Mouse (Mus musculus): ENCODE data around the gene Txnrd2. TPM values are rescaled to one million over a fixed set of nuclear protein-coding genes. Genes with fewer than 3 reads are reported as not detected.

The Txnrd2 gene
- total RNA-seq, 1 experiment, result 7.9 TPM

DNA sequence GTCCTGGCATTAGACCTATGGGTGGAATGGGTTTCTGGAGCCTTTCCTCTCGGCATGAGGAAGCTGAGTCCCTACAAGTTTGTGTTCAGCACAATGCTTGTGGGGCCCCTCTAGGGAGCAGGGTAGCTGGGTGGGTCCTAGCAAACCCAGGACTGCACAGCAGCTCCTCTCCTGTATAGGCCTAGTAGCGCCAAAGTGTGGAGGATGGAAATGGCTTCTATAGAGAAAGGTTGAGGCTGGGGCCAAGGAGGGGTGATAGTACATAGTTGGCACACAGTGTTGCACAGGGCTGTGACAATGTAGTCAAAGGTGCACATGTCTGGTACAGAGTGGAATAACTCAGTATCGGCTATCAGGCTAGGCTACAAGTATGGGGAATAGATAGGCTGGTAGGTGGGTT lies 32.1 kb upstream of the Txnrd2 start:
- in situ Hi-C loops (cut with MboI; ENCODE audit: low sequenced_read_pairs in 2 of 2, unreplicated experiment in 2 of 2), result no loop called here

GRCm38 (mm10) chr16:18394777-18395619 lies 31.2 kb upstream of the Txnrd2 start:
- peaks cover 22% of the 10 kb centered on the region for H3K36me3 ChIP-seq (ENCODE audit: control insufficient read depth, insufficient read depth, low read length, poor library complexity, severe bottlenecking)
- peaks cover 13 to 34% of the 10 kb centered on the region in 2 experiments for H3K4me1 ChIP-seq (ENCODE audit: control insufficient read depth in 2 of 2, insufficient read depth in 2 of 2, low read length in 2 of 2, poor library complexity in 1 of 2)
- peak overlapping the region; percentile 27; the same call in 1 of the 2 replicates for H3K9ac ChIP-seq (ENCODE audit: insufficient read depth, low read depth, low read length, poor library complexity, severe bottlenecking)
- H3K4me3 ChIP-seq (ENCODE audit: insufficient read depth in 1 of 2, low read depth in 1 of 2, low read length in 2 of 2, poor library complexity in 1 of 2, severe bottlenecking in 1 of 2), result no peak overlapping the region
- TF ChIP-seq HCFC1 (IDR thresholded peaks at IDR 0.05; ENCODE audit: borderline replicate concordance, insufficient read depth, low read length), result no peak
- no peak for TF ChIP-seq ZC3H11A (IDR thresholded peaks at IDR 0.05; ENCODE audit: borderline replicate concordance, low read depth, low read length)
- TF ChIP-seq CHD2 (IDR thresholded peaks at IDR 0.05; ENCODE audit: low read depth, low read length), result no peak
- TF ChIP-seq MAFK (IDR thresholded peaks at IDR 0.05; ENCODE audit: insufficient read depth, low read depth, low read length), result no peak
- no peak for TF ChIP-seq ZNF384 (IDR thresholded peaks at IDR 0.05; ENCODE audit: low read depth, low read length)
- no peaks in the 10 kb centered on the region for H3K9me3 ChIP-seq (ENCODE audit: control insufficient read depth, insufficient read depth, low read depth, low read length)
- DNase-seq (ENCODE audit: low read depth, low spot score), result no peak
- H3K27ac ChIP-seq (ENCODE audit: insufficient read depth, low read depth, low read length, poor library complexity, severe bottlenecking), result peak overlapping the region; percentile 50
- in situ Hi-C loops (cut with MboI; ENCODE audit: low sequenced_read_pairs in 2 of 2, unreplicated experiment in 2 of 2), result no loop called here

More for the DNA sequence above, 32.1 kb upstream of the Txnrd2 start:
- Histone ChIP-seq H3K9me3 (ENCODE audit: control insufficient read depth, insufficient read depth, low read depth, low read length) (no peaks in the 10 kb centered on the region), H3K36me3 (ENCODE audit: control insufficient read depth, insufficient read depth, low read length, poor library complexity, severe bottlenecking) (peaks cover 21% of the 10 kb centered on the region), H3K4me3 (ENCODE audit: insufficient read depth in 1 of 2, low read depth in 1 of 2, low read length in 2 of 2, poor library complexity in 1 of 2, severe bottlenecking in 1 of 2) (peak overlapping the region; percentile 1 to 90; a peak in 2 of 4 replicates), H3K9ac (ENCODE audit: insufficient read depth, low read depth, low read length, poor library complexity, severe bottlenecking) (no peak overlapping the region), H3K4me1 (ENCODE audit: control insufficient read depth in 2 of 2, insufficient read depth in 2 of 2, low read length in 2 of 2, poor library complexity in 1 of 2) (peaks cover 13 to 32% of the 10 kb centered on the region in 2 experiments), H3K27ac (ENCODE audit: insufficient read depth, low read depth, low read length, poor library complexity, severe bottlenecking) (no peak overlapping the region; the same call in 1 of the 2 replicates)
- TF ChIP-seq ZNF384 (IDR thresholded peaks at IDR 0.05; ENCODE audit: low read depth, low read length) (no peak), MAFK (IDR thresholded peaks at IDR 0.05; ENCODE audit: insufficient read depth, low read depth, low read length) (no peak), ZC3H11A (IDR thresholded peaks at IDR 0.05; ENCODE audit: borderline replicate concordance, low read depth, low read length) (no peak)
- no peak for DNase-seq (ENCODE audit: low read depth, low spot score)

- in situ Hi-C loops (cut with MboI; ENCODE audit: low sequenced_read_pairs in 2 of 2, unreplicated experiment in 2 of 2), result no loop called here
- H3K27ac ChIP-seq (ENCODE audit: insufficient read depth, low read depth, low read length, poor library complexity, severe bottlenecking), result no peak overlapping the region; the same call in 1 of the 2 replicates
- H3K36me3 ChIP-seq (ENCODE audit: control insufficient read depth, insufficient read depth, low read length, poor library complexity, severe bottlenecking), result peaks cover 22% of the 10 kb centered on the region
- H3K4me1 ChIP-seq (ENCODE audit: control insufficient read depth in 2 of 2, insufficient read depth in 2 of 2, low read length in 2 of 2, poor library complexity in 1 of 2), result peaks cover 13 to 39% of the 10 kb centered on the region in 2 experiments
- TF ChIP-seq ZC3H11A (IDR thresholded peaks at IDR 0.05; ENCODE audit: borderline replicate concordance, low read depth, low read length), result no peak
- TF ChIP-seq CHD2 (IDR thresholded peaks at IDR 0.05; ENCODE audit: low read depth, low read length), result no peak
- TF ChIP-seq MAFK (IDR thresholded peaks at IDR 0.05; ENCODE audit: insufficient read depth, low read depth, low read length), result no peak
- TF ChIP-seq ZNF384 (IDR thresholded peaks at IDR 0.05; ENCODE audit: low read depth, low read length), result no peak
- no peak for TF ChIP-seq HCFC1 (IDR thresholded peaks at IDR 0.05; ENCODE audit: borderline replicate concordance, insufficient read depth, low read length)
- no peak for DNase-seq (ENCODE audit: low read depth, low spot score)
- no peaks in the 10 kb centered on the region for H3K9me3 ChIP-seq (ENCODE audit: control insufficient read depth, insufficient read depth, low read depth, low read length)
- no peak overlapping the region for H3K9ac ChIP-seq (ENCODE audit: insufficient read depth, low read depth, low read length, poor library complexity, severe bottlenecking)
- no peak overlapping the region for H3K4me3 ChIP-seq (ENCODE audit: insufficient read depth in 1 of 2, low read depth in 1 of 2, low read length in 2 of 2, poor library complexity in 1 of 2, severe bottlenecking in 1 of 2)
These were observed 30.6 kb upstream of the Txnrd2 start for GRCm38 (mm10) chr16:18395620-18396036.

DNA sequence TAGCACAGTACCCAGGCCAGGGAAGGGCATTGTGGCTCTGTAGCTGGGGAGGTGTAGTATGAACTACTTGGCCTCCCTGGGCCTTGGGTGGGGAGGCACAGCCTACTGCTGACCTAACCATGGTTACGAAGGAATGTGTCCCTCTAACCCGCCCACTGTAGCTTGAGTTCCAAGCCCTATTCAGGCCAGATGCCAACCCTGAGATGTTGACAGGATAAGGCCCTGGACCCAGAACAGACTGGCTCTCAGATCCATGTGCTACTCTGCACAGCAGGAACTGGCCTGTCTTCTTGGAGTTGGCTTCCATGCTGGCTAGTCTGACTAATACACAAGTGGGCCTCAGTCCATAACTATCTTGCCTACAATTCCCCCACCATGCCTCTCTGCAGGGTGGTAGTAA lies 30.0 kb upstream of the Txnrd2 start:
- Histone ChIP-seq H3K36me3 (ENCODE audit: control insufficient read depth, insufficient read depth, low read length, poor library complexity, severe bottlenecking) (peaks cover 25% of the 10 kb centered on the region), H3K4me1 (ENCODE audit: control insufficient read depth in 2 of 2, insufficient read depth in 2 of 2, low read length in 2 of 2, poor library complexity in 1 of 2) (peaks cover 13 to 43% of the 10 kb centered on the region in 2 experiments), H3K4me3 (ENCODE audit: insufficient read depth in 1 of 2, low read depth in 1 of 2, low read length in 2 of 2, poor library complexity in 1 of 2, severe bottlenecking in 1 of 2) (no peak overlapping the region), H3K9ac (ENCODE audit: insufficient read depth, low read depth, low read length, poor library complexity, severe bottlenecking) (no peak overlapping the region), H3K27ac (ENCODE audit: insufficient read depth, low read depth, low read length, poor library complexity, severe bottlenecking) (no peak overlapping the region), H3K9me3 (ENCODE audit: control insufficient read depth, insufficient read depth, low read depth, low read length) (no peaks in the 10 kb centered on the region)
- no peak for DNase-seq (ENCODE audit: low read depth, low spot score)
- TF ChIP-seq ZC3H11A (IDR thresholded peaks at IDR 0.05; ENCODE audit: borderline replicate concordance, low read depth, low read length) (no peak), HCFC1 (IDR thresholded peaks at IDR 0.05; ENCODE audit: borderline replicate concordance, insufficient read depth, low read length) (no peak), MAFK (IDR thresholded peaks at IDR 0.05; ENCODE audit: insufficient read depth, low read depth, low read length) (no peak), CHD2 (IDR thresholded peaks at IDR 0.05; ENCODE audit: low read depth, low read length) (no peak), ZNF384 (IDR thresholded peaks at IDR 0.05; ENCODE audit: low read depth, low read length) (no peak)
- in situ Hi-C loops (cut with MboI; ENCODE audit: low sequenced_read_pairs in 2 of 2, unreplicated experiment in 2 of 2), result no loop called here

Data from ES-E14 (cell line).